Mouse (Mus musculus) ovary, postnatal 36 days (tissue): ENCODE measurements around the gene Rgs7.

ENCODE experiments used
- DNase-seq: peaks from one replicate; pipeline ENCODE4 v3.0.0; 2022; ENCODE audit warnings: low spot score, mixed read lengths

Rgs7 gene

DNA sequence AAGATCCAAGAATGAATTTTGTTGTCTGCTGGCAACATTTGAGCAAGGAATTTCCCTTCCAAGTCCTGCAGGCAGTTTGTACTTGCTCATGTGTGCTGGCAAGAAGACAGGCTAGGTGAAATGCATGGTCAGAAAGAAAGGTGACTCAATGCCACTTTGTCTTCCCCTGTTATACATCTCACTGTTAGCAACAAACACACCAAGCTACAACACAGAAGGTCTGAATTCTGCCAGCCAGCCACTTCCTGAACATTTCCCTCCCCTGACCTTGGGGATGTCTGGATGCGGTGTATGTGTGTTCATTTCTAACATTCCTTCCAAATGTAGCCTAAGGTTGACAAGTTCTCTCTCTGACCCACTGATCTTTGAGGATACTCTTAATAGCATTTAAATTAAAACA lies 191.4 kb downstream of the Rgs7 start:
- DNase-seq = no peak

DNA sequence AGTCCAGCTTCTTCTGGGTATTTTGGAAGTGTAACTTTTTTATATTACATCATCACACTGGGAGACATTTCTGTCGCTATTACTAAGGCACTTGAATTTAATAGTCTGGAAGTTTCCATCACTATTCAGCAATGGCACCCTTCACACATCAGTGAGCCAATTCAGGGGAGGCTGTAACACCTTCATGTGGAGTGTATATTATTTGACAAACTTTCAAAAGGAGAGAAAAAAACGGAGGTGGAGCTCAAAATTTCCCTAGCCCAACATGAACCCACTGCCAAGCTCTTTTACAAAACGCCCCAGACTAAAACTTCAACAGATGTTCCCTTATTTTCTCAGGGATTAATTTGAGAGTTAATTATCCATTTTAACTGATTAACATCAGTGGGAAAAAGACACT lies 191.9 kb downstream of the Rgs7 start:
- no peak for DNase-seq

DNA sequence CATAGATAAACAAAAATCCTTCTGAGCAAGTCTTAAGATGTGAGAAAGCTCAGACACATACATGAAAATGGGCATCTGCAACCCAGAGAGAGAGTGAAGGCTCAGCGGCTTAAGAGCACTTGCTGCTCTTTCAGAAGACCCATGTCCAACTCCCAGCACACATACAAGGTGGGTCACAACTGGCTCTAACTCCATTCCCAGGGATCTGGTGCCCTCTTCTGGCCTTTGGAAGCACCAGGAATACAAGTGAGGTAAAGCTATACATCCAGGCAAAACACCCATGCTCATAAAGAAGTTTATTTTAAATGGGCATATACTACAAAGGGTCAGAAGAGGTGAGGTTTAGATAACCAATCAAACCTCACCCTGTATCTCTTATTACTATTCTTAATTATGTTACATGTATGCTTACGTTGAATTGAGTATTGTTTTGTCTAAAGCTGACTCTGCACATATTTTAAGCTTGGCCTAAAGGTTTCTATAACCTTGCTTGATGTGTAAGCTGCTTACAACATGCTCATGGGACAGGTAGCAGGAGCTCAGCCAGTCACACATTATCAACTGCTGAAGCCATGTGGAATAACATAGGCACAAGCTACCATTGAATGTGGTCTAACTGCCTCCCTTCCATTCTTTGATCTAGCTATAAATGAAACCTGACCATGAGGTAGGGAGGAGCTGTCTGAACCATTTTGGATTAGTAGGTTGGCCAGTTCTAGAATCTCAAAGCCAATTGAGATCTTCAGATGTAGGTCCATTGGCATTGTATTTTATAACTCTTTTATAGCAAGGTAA lies 192.5 kb downstream of the Rgs7 start:
- DNase-seq = no peak

DNA sequence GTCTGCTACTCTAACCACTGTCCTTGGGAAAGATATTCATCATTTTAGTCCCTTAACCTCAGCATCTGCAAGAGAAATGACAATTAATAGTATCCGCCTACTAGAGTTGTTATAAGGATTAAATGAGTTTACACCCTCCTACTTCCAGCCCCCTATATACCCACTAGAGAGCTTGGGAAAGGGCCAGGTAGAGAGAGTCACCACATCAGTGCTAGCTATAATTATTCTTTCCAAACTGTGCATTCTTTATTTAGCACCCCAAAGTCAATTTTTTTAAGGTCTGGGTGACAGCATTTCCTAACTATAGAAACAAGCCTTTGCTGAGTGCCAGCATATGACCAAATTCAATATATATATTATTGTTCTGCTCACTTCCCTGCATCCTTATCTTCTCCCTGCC lies 195.4 kb downstream of the Rgs7 start:
- no peak for DNase-seq

DNA sequence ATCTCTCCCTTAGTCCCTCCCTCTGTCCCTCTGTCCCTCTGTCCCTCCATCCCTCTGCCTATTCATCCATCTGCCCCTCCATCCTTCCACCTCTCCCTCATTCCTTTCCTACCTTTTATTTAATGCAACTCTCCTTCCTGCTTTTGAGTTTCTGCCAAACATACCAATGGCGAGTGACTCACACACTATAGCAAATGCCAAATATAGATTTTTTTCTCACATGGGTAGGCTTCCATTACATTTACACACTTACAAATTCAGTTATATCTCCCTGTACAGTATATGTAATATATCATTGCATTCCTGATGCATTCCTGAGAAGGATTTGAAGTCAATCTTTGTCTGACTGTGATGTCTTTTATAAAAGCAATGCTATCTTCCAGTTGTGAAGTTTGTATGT lies 202.2 kb downstream of the Rgs7 start:
- DNase-seq = no peak

DNA sequence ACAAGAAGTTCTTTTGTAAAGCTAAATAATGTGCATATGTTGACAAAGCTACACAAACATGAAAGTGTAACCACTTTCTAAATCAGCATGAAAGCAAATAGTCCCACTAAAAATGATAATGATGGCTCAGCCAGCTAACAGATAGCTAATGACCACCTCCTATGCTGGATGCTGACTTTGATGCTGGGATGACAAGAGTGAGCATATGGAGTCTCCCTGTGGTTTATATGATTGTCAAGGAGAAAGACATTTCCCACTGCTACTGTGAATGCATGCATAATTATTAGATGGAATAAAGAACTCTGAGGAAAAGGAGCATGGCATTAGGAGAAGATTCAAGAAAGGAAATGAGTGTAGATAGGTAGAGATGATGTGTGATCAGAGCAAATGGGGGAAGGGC lies 230.0 kb downstream of the Rgs7 start:
- DNase-seq = no peak

DNA sequence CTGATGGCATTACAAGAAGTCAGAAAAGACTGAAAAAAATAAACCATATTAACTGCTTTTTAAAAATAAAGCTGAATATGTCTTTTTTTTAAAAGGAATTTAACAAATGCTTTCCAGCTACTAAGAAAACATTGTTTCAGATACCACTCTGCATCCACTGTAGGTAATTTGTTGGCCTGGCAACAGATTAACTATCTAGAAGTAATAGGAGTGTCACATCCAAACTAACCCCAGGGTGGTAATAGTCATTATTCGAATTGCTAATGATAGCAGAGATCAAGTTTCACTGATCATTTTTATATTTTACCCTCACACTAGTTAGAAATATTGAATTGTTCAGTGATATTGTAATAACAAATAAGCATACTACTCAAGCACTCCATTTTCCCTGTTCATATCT lies 232.9 kb downstream of the Rgs7 start:
- no peak for DNase-seq

DNA sequence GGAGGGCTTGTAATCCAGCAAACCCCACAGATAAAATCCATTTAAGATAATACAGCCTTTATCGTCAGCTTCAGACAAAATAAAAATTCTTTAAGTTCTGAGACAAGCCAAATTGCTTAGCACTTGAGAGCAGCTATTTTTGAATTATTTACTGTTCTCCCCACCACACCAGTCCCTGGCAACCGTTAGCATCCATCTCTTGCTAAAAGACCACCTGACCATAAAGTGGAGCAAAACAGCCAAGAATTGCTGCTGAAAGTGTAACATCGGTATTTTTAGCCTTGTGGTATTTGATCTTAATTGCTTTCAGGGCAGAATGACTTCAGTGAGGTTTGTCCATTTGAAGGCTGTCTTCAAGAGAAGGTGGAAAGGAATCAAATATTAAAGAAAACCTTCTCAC lies 237.1 kb downstream of the Rgs7 start:
- no peak for DNase-seq

DNA sequence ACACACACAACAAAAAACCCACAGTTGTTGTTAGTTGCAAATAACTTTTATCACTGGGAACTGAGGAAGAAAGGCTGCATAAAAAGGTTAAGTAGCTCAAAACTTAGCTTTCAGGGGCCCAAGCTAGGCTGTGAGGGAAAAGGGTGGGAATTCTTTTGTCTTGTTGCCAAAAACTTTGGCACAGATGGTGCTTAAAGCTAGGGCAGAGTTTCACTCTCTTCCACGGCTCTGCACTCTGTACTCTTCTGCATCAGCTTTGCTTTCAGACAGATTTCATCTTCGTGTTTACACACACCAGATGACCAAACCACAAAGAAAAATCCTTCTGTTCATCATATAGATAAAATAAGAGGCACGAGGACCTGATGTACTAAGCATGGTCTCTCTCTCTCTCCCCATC lies 237.6 kb downstream of the Rgs7 start:
- DNase-seq = no peak

DNA sequence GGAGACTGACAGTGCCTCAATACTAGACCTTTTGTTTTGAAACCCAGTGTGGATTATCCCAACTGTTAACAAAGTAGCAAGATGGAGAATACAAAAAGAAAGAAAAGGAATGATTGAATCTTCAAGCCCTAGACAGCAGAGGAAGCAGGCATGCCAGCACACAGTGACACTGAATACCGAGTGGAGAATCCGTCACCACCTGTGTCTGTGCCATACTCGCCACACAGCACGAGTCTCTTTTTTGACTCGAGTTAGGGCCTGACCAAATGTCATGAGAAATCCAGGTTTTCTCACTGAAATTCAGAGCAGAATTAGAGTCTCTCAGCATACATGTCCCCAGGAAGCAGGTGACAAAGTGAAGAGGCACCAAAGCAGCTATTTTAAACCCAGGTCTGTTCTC lies 250.2 kb downstream of the Rgs7 start:
- DNase-seq = no peak

DNA sequence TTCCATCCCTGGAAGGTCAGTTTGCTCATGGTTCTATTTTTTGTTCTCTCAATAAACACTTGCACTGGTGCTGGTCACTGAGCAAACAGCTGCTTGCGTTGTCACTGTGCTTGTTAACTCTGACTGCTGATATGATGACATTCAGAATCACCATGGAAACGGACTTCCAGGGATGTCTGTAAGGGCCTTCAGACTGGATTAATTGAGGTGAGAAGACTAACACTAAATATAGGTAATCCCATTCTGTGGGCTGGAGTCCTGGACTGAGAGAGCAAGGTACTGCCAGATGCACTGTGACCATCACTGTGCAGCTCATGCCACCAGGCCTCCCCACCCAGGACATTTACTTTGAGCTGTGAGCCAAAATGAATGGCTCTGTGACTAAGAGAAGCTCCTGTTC lies 252.2 kb downstream of the Rgs7 start:
- DNase-seq = no peak

DNA sequence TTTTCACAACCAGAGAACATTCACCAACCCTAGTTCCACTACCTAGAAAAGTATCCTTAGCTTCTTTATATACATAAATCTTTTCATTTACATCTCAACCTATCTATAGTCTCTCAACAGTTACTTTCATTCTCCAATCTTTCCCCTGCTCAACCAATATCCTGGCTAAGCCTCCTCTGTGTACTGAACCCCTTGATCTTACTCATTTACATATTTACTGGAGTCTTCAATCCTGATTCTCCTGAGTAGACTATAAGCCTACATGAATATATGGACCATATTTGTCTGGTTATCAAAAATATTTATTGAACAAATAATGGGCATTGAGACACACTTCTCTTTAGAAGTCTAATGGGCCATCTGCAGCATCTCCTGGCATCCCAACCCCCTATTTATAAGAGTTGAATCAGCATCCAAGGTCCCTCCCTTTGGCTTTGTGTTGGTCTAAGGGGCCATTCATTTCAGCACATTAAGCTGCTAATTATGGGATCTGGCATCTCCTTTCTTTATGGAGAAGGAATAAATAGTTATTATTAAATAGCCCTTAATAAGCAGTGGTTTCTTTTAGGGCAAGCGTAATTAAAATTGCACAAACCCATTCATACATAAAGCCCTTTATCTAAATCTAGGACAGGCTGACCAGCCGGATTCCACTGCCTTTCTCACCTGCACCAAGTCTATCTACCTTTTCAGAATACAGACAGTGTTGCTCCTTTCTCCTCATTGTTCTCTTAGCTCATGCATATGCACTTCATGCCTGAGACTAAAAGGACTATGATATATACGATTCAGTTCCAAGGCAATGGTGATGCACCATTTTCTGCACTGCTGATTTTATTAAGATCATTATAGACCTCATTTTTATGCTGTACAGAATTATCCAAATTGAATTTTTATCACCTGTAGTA lies 270.5 kb downstream of the Rgs7 start:
- DNase-seq = no peak

DNA sequence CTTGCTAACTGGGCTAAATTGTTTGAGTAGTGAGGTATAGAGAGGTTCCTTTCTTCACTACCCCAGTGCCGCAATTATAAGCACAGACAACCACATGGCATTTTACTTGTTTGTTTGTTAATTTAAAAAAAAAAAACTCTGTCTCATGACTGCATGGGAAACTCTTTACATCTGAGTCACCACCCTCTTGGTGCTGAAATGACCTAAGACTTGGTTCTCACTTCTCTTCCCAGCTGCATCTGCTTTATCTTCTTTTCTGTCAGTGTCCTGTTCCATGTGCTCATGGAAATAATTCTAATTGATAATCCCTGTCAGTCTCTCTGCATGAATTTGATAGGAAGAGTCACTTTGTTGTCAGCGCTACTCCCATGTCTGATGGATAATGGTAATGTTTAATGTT lies 272.7 kb downstream of the Rgs7 start:
- DNase-seq = no peak

DNA sequence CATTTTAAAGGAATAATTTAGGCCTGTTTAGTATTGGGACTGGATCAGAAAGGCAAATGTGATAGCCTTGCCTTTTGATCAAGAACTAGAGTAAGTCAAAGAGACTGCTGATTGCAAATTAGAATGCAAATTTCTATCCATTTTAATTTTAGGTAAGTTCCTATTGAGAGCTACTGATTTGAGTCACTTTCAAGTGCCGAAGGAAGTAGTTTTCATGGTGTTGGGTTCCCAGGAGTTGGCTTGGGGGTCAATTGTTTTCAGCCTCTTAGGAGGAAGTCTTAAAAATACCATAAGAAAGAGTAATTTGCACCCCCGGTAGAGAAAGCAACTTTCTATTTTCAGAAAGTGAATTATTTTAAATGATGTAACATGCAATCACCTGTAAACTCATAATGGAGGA lies 285.3 kb downstream of the Rgs7 start:
- no peak for DNase-seq

DNA sequence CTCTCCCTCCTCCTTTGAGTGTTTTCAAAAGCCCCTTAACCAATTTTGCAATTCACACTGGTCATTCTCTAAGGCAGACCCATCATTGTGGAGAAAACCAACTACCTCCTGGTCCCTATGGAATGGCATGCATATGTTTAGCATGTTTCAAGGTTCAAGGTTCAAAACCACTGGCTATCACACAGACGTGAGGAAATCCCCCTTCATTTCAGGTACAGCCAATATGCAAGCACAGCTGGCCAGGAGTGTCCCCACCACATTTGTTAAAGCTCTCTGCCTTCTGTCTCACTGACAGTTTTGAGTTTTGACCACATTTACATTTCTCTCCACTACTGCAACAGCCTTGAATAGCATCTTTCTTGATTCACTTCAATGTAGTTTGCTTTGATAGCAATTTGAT lies 286.7 kb downstream of the Rgs7 start:
- DNase-seq = no peak

DNA sequence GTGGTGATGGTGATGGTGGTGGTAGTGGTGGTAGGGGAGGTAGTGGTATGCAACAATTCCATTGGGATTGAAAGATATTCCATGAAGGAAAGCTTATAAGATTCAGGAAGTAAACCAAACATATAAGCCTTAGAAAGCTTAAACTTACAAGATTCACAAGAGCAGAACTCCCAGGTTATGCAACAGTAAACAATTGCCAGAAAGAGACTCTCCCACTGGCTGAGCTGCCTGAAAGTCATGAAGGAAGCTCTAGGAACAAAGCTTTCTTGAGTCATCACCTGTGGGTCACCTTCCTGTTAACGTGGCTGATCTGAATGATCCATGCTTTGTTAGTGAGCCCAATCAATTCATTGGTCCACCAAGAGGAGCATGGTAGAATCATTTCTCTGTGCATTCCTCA lies 288.8 kb downstream of the Rgs7 start:
- no peak for DNase-seq

DNA sequence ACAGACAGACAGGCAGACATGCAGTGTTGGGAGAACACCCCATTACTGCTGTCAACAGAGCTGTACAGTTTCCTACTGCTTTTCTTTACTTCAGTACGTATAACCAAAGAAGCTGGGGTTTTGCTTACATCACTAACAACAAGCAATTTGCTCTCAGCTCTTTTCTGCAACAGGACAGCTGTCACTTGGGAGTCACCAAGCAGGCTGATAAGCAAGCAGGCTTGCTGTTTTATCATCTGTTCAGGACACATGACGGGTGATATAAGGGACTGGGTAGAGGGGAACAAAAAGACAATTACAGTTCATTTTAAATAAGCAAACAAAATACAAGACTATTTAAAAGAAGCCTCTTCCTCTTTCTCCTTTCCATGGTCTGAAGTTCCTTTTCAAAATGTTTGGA lies 289.4 kb downstream of the Rgs7 start:
- DNase-seq = no peak

DNA sequence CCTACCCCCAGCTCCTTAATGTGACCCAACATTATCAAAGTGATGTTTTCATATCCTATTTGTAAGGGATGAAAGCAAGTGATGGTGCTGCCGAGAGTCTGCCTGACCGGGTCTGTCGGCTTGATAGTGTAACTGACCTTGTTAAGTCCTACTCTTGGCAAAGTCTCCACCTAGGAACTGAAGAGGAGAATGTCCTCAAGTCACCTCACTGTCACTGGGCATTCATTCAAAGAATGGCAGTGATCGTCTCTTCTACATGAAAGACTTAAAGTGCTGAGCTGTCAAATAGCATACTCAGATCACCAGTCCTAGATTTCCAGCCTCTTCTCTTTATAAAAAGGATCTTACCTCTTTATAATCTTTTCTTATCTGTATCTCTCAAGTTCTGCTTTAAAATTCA lies 293.4 kb downstream of the Rgs7 start:
- no peak for DNase-seq

DNA sequence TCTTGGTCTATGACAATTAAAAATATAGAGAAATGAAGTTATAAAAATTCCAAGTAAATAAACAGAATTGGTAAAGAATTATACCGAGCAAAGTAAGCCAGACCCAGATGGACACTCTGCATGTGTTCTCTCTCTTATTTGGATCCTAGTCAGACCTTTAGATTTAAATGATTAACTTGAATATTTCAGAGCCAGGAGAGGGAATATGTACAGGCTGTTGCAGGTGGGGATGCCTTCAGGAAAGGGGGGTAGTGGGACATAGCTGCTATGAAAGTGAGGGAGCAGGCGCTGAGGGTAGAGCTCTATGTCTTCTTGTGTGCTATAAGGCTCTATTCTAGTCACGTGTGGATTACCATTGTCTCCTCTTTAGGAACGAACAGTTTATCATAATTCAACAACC lies 296.5 kb downstream of the Rgs7 start:
- no peak for DNase-seq

DNA sequence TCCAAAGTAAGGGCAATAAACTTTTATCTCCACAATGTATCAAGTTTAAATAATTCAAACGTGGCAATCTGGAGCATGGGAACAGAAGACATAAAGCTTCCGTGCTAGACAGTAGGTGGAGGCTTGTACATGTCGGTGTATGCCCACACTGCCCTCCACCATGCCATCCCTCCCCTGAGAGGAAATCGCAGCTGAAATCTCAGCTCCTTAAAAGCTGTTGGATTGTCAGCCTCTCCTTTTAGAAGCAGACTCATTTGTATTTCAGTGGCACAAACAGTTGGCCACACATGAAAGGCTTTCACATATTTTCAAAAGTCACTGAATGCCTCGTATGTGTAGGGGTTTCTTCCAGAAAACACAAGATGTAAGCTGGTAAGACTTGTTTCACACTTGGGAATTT lies 304.1 kb downstream of the Rgs7 start:
- no peak for DNase-seq

DNA sequence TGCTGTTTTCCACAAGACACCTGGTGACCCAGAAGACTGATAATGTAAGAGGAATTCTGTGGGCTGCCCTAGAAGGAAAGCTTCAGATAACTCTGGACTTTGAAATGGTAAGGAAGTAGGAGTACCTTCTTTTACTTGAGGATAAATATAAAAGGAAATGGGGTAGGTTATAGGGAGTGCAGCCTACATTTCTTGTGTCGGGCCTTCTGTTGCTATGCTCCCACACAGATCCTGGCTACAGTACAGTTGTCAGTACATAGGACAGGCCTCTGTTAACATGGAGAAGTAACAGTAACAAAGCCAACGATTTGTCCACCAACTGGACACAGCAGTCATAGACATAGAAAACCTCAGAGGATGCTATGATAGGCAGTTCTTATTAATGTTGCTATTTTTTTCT lies 307.1 kb downstream of the Rgs7 start:
- no peak for DNase-seq

DNA sequence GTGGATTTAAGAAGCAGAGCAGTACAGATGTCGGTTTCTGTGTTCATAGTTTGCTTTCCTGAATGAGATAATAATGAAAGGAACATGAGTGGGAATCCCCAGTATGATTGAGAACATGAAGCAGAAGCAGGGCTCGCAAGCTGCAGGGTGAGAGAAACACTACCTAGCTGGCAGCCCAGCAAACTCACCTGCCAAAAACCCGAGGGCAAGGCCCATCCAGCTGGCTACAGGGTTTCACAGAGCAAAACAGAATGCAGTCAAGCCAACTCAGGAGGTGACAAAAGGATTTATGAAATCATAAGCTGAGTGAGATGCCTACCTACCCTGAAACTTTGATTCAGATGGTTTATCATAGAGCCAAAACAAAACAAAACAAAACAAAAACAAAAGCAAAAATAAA lies 307.6 kb downstream of the Rgs7 start:
- DNase-seq = no peak

DNA sequence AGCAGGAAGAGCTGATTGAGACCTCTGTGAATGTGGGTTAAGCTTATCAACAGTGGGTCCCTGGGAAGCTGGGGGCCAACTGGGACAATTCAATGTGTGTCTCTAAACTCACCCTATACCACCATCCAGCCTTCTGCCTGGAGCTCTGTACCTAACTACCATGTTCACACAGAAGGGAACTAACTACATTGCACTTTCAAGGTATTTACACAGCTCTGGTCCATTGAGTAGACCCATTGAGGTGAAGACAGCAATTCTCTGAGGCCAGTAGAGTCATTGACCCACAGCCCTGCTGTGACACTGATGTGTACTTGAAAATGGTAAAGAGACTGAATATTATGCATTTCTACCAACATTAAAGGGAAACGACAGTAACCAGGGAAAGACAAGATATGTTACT lies 313.6 kb downstream of the Rgs7 start:
- DNase-seq = no peak
